Mouse (Mus musculus): ENCODE data around the gene Ccdc63. TPM values are rescaled to one million over a fixed set of nuclear protein-coding genes. Genes with fewer than 3 reads are reported as not detected.
A peak's percentile ranks its signal among the peaks of the same experiment; 100 is the strongest.
"Not testable (repeated sequence)": the region's sequence is repeated elsewhere in the genome, so short reads cannot be mapped to it uniquely, and the experiment has no call there.

The Ccdc63 gene
- total RNA-seq (2021), result not detected
- long read RNA-seq, experiment 1, result 0 reads
- long read RNA-seq, experiment 2, result 0 reads

- DNase-seq, result no peak
Observed at GRCm38 (mm10) chr5:122140723-122141122, at the start of gene Ccdc63. TSS of gene Ccdc63 (minus strand) at chr5:122140823.

- no peak for DNase-seq
Observed at GRCm38 (mm10) chr5:122189115-122189514, 48.5 kb upstream of the Ccdc63 start.

GRCm38 (mm10) chr5:122184858-122185257, 44.2 kb upstream of the Ccdc63 start:
- not testable (repeated sequence) for DNase-seq

- DNase-seq, result no peak
Observed at GRCm38 (mm10) chr5:122184283-122184806, 43.7 kb upstream of the Ccdc63 start.

- no peak for DNase-seq
Observed at GRCm38 (mm10) chr5:122179665-122180064, 39.0 kb upstream of the Ccdc63 start.

GRCm38 (mm10) chr5:122176398-122176797, 35.8 kb upstream of the Ccdc63 start:
- no peak for DNase-seq

GRCm38 (mm10) chr5:122175961-122176360, 35.3 kb upstream of the Ccdc63 start:
- DNase-seq, result no peak

- no peak for DNase-seq
Observed at GRCm38 (mm10) chr5:122175402-122175801, 34.8 kb upstream of the Ccdc63 start.

- no peak for DNase-seq
Observed at GRCm38 (mm10) chr5:122171058-122171457, 30.4 kb upstream of the Ccdc63 start.

GRCm38 (mm10) chr5:122168344-122169069, 27.9 kb upstream of the Ccdc63 start:
- no peak for DNase-seq

GRCm38 (mm10) chr5:122166636-122167161, 26.1 kb upstream of the Ccdc63 start:
- no peak for DNase-seq

- no peak for DNase-seq
Observed at GRCm38 (mm10) chr5:122165233-122165915, 24.8 kb upstream of the Ccdc63 start.

- no peak for DNase-seq
Observed at GRCm38 (mm10) chr5:122164011-122164410, 23.4 kb upstream of the Ccdc63 start.

GRCm38 (mm10) chr5:122163194-122163593, 22.6 kb upstream of the Ccdc63 start:
- no peak for DNase-seq

GRCm38 (mm10) chr5:122158557-122159515, 18.2 kb upstream of the Ccdc63 start:
- DNase-seq, result no peak

GRCm38 (mm10) chr5:122157827-122158381, 17.3 kb upstream of the Ccdc63 start, which contains the start of gene Ppp1cc:
TSS of gene Ppp1cc (plus strand) at chr5:122158278.
- peak; percentile 95 for DNase-seq

GRCm38 (mm10) chr5:122156486-122156885, 15.9 kb upstream of the Ccdc63 start:
- DNase-seq, result no peak

GRCm38 (mm10) chr5:122155613-122156012, 15.0 kb upstream of the Ccdc63 start:
- no peak for DNase-seq

GRCm38 (mm10) chr5:122154782-122155181, 14.2 kb upstream of the Ccdc63 start:
- no peak for DNase-seq

GRCm38 (mm10) chr5:122154006-122154405, 13.4 kb upstream of the Ccdc63 start:
- no peak for DNase-seq

GRCm38 (mm10) chr5:122152508-122152907, 11.9 kb upstream of the Ccdc63 start:
- DNase-seq, result not testable (repeated sequence)
